Mouse (Mus musculus) liver, embryonic 12.5 days (tissue): ENCODE measurements around the gene Osbpl6. TPM values are rescaled to one million over a fixed set of nuclear protein-coding genes. Genes with fewer than 3 reads are reported as not detected.
A peak's percentile ranks its signal among the peaks of the same experiment; 100 is the strongest.

Experiments used
- ATAC-seq: fragments of 200-750 bp; cut with Nextera tagmentation; 2 replicates; pipeline ENCODE4 v1.8.0; 2017; ENCODE audit warnings: moderate number of reproducible peaks, mild to moderate bottlenecking, moderate library complexity
- H3K27ac ChIP-seq: fragments of 300-500 bp; sonication (generic); 2 replicates; pipeline ENCODE4 v1.5.1; 2016; ENCODE audit warnings: mild to moderate bottlenecking
- H3K27me3 ChIP-seq: fragments of 300-500 bp; sonication (generic); replicated peaks from 2 replicates; pipeline ENCODE4 v1.6.1; 2016; ENCODE audit warnings: mild to moderate bottlenecking, moderate library complexity
- H3K36me3 ChIP-seq: fragments of 300-500 bp; sonication (generic); 2 replicates; pipeline ENCODE4 v1.6.1; 2016; ENCODE audit warnings: mild to moderate bottlenecking, moderate library complexity
- H3K4me1 ChIP-seq: fragments of 300-500 bp; sonication (generic); 2 replicates; pipeline ENCODE4 v1.6.1; 2016
- H3K4me2 ChIP-seq: fragments of 300-500 bp; sonication (generic); 2 replicates; pipeline ENCODE4 v1.6.1; 2016; ENCODE audit warnings: mild to moderate bottlenecking, moderate library complexity
- H3K4me3 ChIP-seq: fragments of 300-500 bp; sonication (generic); 2 replicates; pipeline ENCODE4 v1.5.1; 2016; ENCODE audit warnings: mild to moderate bottlenecking, moderate library complexity
- H3K9ac ChIP-seq: fragments of 300-500 bp; sonication (generic); 2 replicates; pipeline ENCODE4 v1.6.1; 2016; ENCODE audit warnings: mild to moderate bottlenecking, moderate library complexity
- H3K9me3 ChIP-seq: fragments of 300-500 bp; sonication (generic); replicated peaks from 2 replicates; pipeline ENCODE4 v1.6.1; 2016; ENCODE audit warnings: mild to moderate bottlenecking, moderate library complexity
- WGBS: fragments of 180-500 bp; shearing (Covaris S2); methylation state at CpG from one replicate; pipeline ENCODE4 v1.1.7; 2016; ENCODE audit not compliant: insufficient replicate concordance; 5-methylcytosine and 5-hydroxymethylcytosine counted together
- polyA plus RNA-seq: library from polyadenylated mRNA; unstranded; fragments of >200 nt; fragmentation: Nextera tagmentation; extraction: Ambion mirVana; gene quantifications from 2 replicates; pipeline ENCODE4 v1.2.1, GENCODE M21; 2016

Osbpl6 gene
- polyA plus RNA-seq, 1 experiment from 2014 or later = 1.9 TPM

GRCm38 (mm10) chr2:76378646-76379045 lies 27.7 kb upstream of the Osbpl6 start:
- no peak overlapping the region for H3K9ac ChIP-seq
- 92% methylated on average over 19 of the region's 19 CpGs for WGBS
- peaks cover 90% of the 10 kb centered on the region for H3K36me3 ChIP-seq
- H3K27me3 ChIP-seq = no peaks in the 10 kb centered on the region
- no peaks in the 10 kb centered on the region for H3K4me1 ChIP-seq
- ATAC-seq = no peak
- H3K27ac ChIP-seq = no peak overlapping the region
- H3K4me3 ChIP-seq = no peak overlapping the region
- H3K4me2 ChIP-seq = no peak overlapping the region
- no peaks in the 10 kb centered on the region for H3K9me3 ChIP-seq

DNA sequence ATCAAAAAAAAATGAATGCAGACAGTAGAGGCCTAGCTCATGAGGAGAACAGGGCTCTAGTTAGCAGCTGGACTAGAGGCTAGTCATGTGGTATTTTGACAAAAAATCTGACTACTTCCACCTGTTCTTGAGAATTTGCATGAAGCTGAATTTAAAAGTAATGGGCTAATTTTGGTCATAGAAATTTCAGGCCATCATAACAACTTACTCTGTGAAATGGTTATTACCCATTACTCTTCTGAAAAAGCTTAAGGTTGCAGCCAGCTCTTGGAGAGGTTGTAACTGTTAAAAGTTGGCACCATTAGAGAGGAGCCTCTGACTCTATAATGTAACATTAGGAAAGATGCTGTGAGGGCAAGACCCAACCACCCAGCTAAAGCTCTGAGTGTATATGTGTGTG lies 19.8 kb upstream of the Osbpl6 start:
- Histone ChIP-seq H3K9ac (no peak overlapping the region), H3K27ac (no peak overlapping the region), H3K9me3 (no peaks in the 10 kb centered on the region), H3K4me1 (no peaks in the 10 kb centered on the region), H3K4me2 (no peak overlapping the region), H3K4me3 (no peak overlapping the region), H3K36me3 (peaks cover 52% of the 10 kb centered on the region), H3K27me3 (no peaks in the 10 kb centered on the region)
- no peak for ATAC-seq

DNA sequence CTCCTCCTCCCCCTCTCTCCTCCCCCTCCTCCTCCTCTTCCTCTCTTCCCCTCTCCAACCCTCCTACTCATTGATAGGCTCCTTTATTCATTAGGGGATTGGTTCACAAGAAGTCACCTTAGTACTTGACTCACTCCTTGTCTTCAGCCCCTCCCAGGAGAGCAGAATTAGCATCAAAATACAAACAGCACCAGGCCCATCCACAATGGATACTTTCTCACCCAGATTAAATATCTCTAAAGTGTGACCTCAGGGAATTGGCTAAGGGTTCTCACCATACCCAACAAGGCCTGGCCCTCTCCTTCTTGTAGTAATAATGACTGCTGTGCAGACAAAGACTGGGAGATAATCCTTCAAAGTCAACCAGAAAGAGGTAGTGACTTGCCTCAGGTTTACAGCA lies 6.1 kb upstream of the Osbpl6 start:
- no peak overlapping the region for H3K4me3 ChIP-seq

GRCm38 (mm10) chr2:76405596-76406150 lies 635 bp upstream of the Osbpl6 start:
- H3K4me3 ChIP-seq = peak overlapping the region; percentile 62
- ATAC-seq = peak; percentile 17; the same call in 1 of the 2 replicates
- no peaks in the 10 kb centered on the region for H3K36me3 ChIP-seq
- no peaks in the 10 kb centered on the region for H3K9me3 ChIP-seq
- H3K4me2 ChIP-seq = peak overlapping the region; percentile 75
- H3K4me1 ChIP-seq = 0 out of 2 replicates have a peak, but pooled peaks cover 13% of the 10 kb centered on the region
- peak overlapping the region; percentile 60 for H3K9ac ChIP-seq
- H3K27me3 ChIP-seq = peaks cover 69% of the 10 kb centered on the region
- no peak overlapping the region for H3K27ac ChIP-seq
- 4% methylated on average over 15 of the region's 15 CpGs for WGBS

More for the DNA sequence above, 6.1 kb upstream of the Osbpl6 start:
- H3K9me3 ChIP-seq = no peaks in the 10 kb centered on the region
- H3K27me3 ChIP-seq = peaks cover 27% of the 10 kb centered on the region
- no peak overlapping the region for H3K27ac ChIP-seq
- no peak overlapping the region for H3K4me2 ChIP-seq
- no peaks in the 10 kb centered on the region for H3K36me3 ChIP-seq
- H3K9ac ChIP-seq = no peak overlapping the region
- no peaks in the 10 kb centered on the region for H3K4me1 ChIP-seq
- no peak for ATAC-seq

DNA sequence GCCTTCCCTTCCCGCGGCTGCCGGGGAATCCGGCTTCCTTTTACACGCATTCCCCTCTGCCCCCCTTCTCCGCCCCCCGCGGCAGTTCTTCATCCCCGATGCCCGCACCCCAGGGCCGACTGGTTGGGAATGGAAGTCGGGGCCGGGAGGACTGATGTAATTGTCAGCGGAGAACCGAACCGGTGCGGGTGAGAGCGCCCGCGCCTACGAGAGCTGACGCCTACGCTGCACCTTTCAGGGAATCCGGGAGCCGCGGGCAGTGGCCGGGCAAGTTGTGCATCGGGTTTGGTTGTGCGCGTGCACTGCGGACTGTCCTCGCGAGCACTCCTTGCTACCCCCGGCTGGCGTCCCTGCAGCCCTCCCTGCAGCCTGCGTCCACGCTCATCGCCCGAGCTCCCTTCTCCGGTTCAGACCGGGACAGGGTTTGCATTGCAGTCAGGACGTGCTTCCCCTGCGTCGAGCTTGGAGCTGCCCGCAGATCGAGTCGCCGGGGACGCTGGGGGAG lies 681 bp downstream of the Osbpl6 start:
- under 1% methylated on average over 49 of the region's 49 CpGs for WGBS
- peak; percentile 50; the same call in 1 of the 2 replicates for ATAC-seq
- peaks cover 72% of the 10 kb centered on the region for H3K27me3 ChIP-seq
- H3K9me3 ChIP-seq = no peaks in the 10 kb centered on the region
- peak overlapping the region; percentile 60 for H3K9ac ChIP-seq
- H3K36me3 ChIP-seq = no peaks in the 10 kb centered on the region
- H3K27ac ChIP-seq = no peak overlapping the region
- peak overlapping the region; percentile 62 for H3K4me3 ChIP-seq
- H3K4me1 ChIP-seq = 0 out of 2 replicates have a peak, but pooled peaks cover 13% of the 10 kb centered on the region
- H3K4me2 ChIP-seq = peak overlapping the region; percentile 75

- H3K4me2 ChIP-seq = no peak overlapping the region
- no peaks in the 10 kb centered on the region for H3K9me3 ChIP-seq
- H3K9ac ChIP-seq = no peak overlapping the region
- H3K4me3 ChIP-seq = no peak overlapping the region
- no peak for ATAC-seq
- H3K36me3 ChIP-seq = no peaks in the 10 kb centered on the region
- no peak overlapping the region for H3K27ac ChIP-seq
- peaks cover 52% of the 10 kb centered on the region for H3K27me3 ChIP-seq
- 32% methylated on average over 1 of the region's 1 CpGs for WGBS
- H3K4me1 ChIP-seq = 0 out of 2 replicates have a peak, but pooled peaks cover 13% of the 10 kb centered on the region
Observed at GRCm38 (mm10) chr2:76409526-76409925, 3.2 kb downstream of the Osbpl6 start.

DNA sequence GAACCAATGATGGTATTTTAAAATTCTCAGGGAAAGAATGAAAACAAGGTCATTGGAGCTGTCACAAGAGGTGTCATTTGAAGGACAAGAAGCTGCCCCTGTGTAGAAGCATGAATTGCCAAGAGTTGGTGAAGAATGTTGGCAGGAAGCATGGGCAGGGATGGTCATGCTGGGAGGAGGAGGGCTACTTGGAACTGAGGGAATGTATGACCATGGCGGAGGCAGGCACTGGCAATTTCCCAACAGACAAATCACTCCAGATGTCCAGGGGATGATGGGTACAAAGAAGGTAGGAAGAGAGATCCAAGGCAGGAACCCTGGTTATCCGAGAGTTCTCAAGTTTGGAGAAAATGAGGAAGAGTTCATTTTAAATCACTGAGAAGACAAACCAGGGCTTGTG lies 3.7 kb downstream of the Osbpl6 start:
- no peak for ATAC-seq
- Histone ChIP-seq H3K9ac (no peak overlapping the region), H3K27me3 (peaks cover 47% of the 10 kb centered on the region), H3K9me3 (no peaks in the 10 kb centered on the region), H3K4me2 (no peak overlapping the region), H3K27ac (no peak overlapping the region), H3K4me1 (0 out of 2 replicates have a peak, but pooled peaks cover 13% of the 10 kb centered on the region), H3K36me3 (no peaks in the 10 kb centered on the region), H3K4me3 (no peak overlapping the region)
- 58% methylated on average over 2 of the region's 2 CpGs for WGBS

DNA sequence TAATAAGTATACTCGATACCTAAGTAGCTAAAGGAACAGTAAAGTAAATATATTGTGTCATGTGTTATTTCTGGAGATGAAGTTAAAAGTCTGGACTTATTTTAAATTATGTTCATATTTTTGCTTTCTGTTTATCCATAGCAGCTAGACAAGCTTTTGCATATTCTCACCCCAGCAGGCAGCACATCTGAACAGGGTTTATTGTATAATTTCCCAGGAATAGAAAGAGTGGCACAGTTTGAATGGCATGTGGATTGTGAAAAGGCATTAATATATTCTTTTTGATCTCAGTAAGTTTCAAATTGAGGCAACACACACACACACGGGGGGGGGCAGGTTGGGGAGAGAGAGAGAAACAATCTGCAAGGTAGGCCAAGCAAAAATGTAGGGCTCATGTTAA lies 6.6 kb downstream of the Osbpl6 start:
- peaks cover 19% of the 10 kb centered on the region for H3K27me3 ChIP-seq
- 46% methylated on average over 2 of the region's 2 CpGs for WGBS
- no peaks in the 10 kb centered on the region for H3K4me1 ChIP-seq
- no peak overlapping the region for H3K4me2 ChIP-seq
- no peaks in the 10 kb centered on the region for H3K9me3 ChIP-seq
- no peak overlapping the region for H3K27ac ChIP-seq
- no peak overlapping the region for H3K4me3 ChIP-seq
- H3K9ac ChIP-seq = no peak overlapping the region
- no peaks in the 10 kb centered on the region for H3K36me3 ChIP-seq
- ATAC-seq = no peak

- no peak overlapping the region for H3K27ac ChIP-seq
- WGBS = 82% methylated on average over 14 of the region's 14 CpGs
- H3K4me1 ChIP-seq = no peaks in the 10 kb centered on the region
- no peak overlapping the region for H3K4me2 ChIP-seq
- ATAC-seq = no peak
- no peak overlapping the region for H3K4me3 ChIP-seq
- no peaks in the 10 kb centered on the region for H3K27me3 ChIP-seq
- no peaks in the 10 kb centered on the region for H3K9me3 ChIP-seq
- no peak overlapping the region for H3K9ac ChIP-seq
- no peaks in the 10 kb centered on the region for H3K36me3 ChIP-seq
Observed at GRCm38 (mm10) chr2:76417446-76418141, 11.3 kb downstream of the Osbpl6 start.

GRCm38 (mm10) chr2:76418142-76418518 lies 11.8 kb downstream of the Osbpl6 start:
- no peak for ATAC-seq
- Histone ChIP-seq H3K4me1 (no peaks in the 10 kb centered on the region), H3K9ac (no peak overlapping the region), H3K4me2 (no peak overlapping the region), H3K36me3 (no peaks in the 10 kb centered on the region), H3K4me3 (no peak overlapping the region), H3K27me3 (no peaks in the 10 kb centered on the region), H3K27ac (no peak overlapping the region), H3K9me3 (no peaks in the 10 kb centered on the region)
- 72% methylated on average over 3 of the region's 3 CpGs for WGBS

DNA sequence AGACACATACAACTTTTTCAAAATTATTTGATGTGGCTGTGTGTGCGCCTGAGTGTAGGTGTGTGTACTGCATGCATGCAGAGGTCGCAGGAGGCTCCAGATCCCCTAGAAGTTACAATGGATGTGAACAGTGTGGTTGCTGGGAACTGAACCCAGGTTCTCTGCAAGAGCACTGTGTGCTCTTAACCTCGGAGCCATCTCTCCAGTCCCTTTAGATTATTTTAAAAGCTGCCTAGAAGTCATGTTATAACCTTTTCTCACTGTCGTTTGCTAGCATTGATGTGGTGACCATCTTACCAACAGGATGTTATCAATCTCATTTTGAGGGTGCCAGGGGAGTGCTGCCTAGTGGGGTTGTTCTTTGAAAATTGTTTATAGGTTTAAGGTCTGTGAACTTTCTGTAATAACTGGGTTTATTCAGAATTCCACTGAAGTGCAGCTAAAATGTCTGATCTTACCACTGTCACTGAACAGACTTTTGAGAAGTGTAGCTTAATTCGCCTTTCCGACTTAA lies 15.2 kb downstream of the Osbpl6 start:
- no peak for ATAC-seq
- Histone ChIP-seq H3K4me1 (no peaks in the 10 kb centered on the region), H3K9ac (no peak overlapping the region), H3K4me3 (no peak overlapping the region), H3K9me3 (no peaks in the 10 kb centered on the region), H3K36me3 (no peaks in the 10 kb centered on the region), H3K4me2 (no peak overlapping the region), H3K27me3 (no peaks in the 10 kb centered on the region), H3K27ac (no peak overlapping the region)
- 66% methylated on average over 6 of the region's 6 CpGs for WGBS

DNA sequence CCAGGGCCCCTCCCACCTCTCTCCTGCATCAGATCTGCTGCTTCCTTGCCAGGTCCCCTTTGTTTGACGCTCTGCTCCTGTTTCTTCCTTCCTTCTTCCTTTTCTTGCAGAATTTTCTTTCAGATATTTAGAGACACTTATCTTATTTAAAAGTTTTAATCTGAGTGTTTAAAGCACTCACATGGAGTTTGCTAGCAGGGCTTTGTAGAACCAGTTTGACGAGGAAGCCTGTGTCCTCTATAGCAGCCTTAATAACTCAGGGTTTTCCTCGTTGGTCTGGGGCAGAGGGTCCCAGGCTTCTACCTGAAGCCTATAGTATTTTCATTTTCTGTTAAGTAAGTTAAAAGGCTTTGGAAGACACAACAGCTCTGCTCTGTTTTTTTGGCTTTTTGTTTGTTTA lies 20.5 kb downstream of the Osbpl6 start:
- Histone ChIP-seq H3K27me3 (no peaks in the 10 kb centered on the region), H3K27ac (no peak overlapping the region), H3K9me3 (no peaks in the 10 kb centered on the region), H3K4me2 (no peak overlapping the region), H3K4me3 (no peak overlapping the region), H3K36me3 (no peaks in the 10 kb centered on the region), H3K9ac (no peak overlapping the region), H3K4me1 (no peaks in the 10 kb centered on the region)
- no peak for ATAC-seq
- WGBS = 48% methylated on average over 3 of the region's 3 CpGs
